Mouse (Mus musculus) heart, embryonic 15.5 days (tissue): ENCODE results near the gene Gm3542. TPM values are rescaled to one million over a fixed set of nuclear protein-coding genes. Genes with fewer than 3 reads are reported as not detected.
"Not testable (repeated sequence)": the region's sequence is repeated elsewhere in the genome, so short reads cannot be mapped to it uniquely, and the experiment has no call there.

Source experiments
- ATAC-seq: fragments of 200-750 bp; cut with Nextera tagmentation; replicated peaks from 2 replicates; pipeline ENCODE4 v1.8.0; 2017; ENCODE audit warnings: low read depth, moderate TSS enrichment; ENCODE audit not compliant: insufficient number of reproducible peaks, insufficient read depth, low FRiP score
- H3K27ac ChIP-seq: fragments of 300-500 bp; sonication (generic); 2 replicates; pipeline ENCODE4 v1.5.1; 2015; ENCODE audit warnings: mild to moderate bottlenecking, inconsistent platforms
- H3K27me3 ChIP-seq: fragments of 300-500 bp; sonication (generic); 2 replicates; pipeline ENCODE4 v1.6.1; 2015; ENCODE audit warnings: inconsistent platforms
- H3K36me3 ChIP-seq: fragments of 300-500 bp; sonication (generic); 2 replicates; pipeline ENCODE4 v1.6.1; 2015; ENCODE audit warnings: mild to moderate bottlenecking, inconsistent platforms
- H3K4me1 ChIP-seq: fragments of 300-500 bp; sonication (generic); replicated peaks from 2 replicates; pipeline ENCODE4 v1.6.1; 2015; ENCODE audit warnings: inconsistent platforms
- H3K4me2 ChIP-seq: fragments of 300-500 bp; sonication (generic); 2 replicates; pipeline ENCODE4 v1.6.1; 2015; ENCODE audit warnings: inconsistent platforms, mild to moderate bottlenecking, moderate library complexity
- H3K4me3 ChIP-seq: fragments of 300-500 bp; sonication (generic); 2 replicates; pipeline ENCODE4 v1.5.1; 2015; ENCODE audit warnings: mild to moderate bottlenecking, inconsistent platforms
- H3K9ac ChIP-seq: fragments of 300-500 bp; sonication (generic); 2 replicates; pipeline ENCODE4 v1.6.1; 2015; ENCODE audit warnings: mild to moderate bottlenecking, inconsistent platforms
- H3K9me3 ChIP-seq: fragments of 300-500 bp; sonication (generic); replicated peaks from 2 replicates; pipeline ENCODE4 v1.6.1; 2016; ENCODE audit warnings: inconsistent platforms
- WGBS: fragments of 180-500 bp; shearing (Covaris S2); methylation state at CpG from one replicate; pipeline ENCODE4 v1.1.7; 2015; ENCODE audit warnings: mixed read lengths; 5-methylcytosine and 5-hydroxymethylcytosine counted together
- polyA plus RNA-seq: library from polyadenylated mRNA; unstranded; fragments of >200 nt; fragmentation: Nextera tagmentation; extraction: Ambion mirVana; gene quantifications from 2 replicates; pipeline ENCODE4 v1.2.1, GENCODE M21; 2015

The Gm3542 gene
- polyA plus RNA-seq: not detected in 2 replicates

DNA sequence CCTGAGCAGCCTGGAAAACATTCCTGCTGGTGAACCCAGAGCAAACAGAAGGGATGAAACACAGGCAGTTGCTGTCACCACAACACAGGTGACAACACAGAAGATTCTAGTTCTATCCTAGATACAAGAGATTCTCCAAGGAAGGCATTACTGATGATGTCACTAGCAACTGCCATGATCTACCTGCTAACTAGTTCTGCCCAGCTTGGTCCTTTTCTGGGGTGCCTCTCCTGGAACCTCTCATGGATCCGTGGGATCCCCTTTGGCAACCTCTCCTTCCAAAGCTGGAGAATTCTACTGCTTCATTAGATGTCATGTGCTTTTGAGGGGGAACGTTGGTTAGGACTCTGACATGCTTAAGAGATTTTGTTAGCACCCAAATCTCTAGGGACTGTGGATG lies at the start of gene Gm3542:
Gm3542 (minus strand) TSS at position 101 of the 400 bp plus-strand sequence.
- H3K27me3 ChIP-seq, ATAC-seq, H3K9ac ChIP-seq, H3K4me1 ChIP-seq, H3K4me3 ChIP-seq, H3K27ac ChIP-seq, H3K9me3 ChIP-seq, H3K36me3 ChIP-seq, H3K4me2 ChIP-seq: not testable (repeated sequence)
- no CpG with 5 or more reads among the region's 2 CpGs for WGBS

Other genes starting within 250 kb of the Gm3542 start
- not detected in 2 replicates for gene Gm8279, start 203.4 kb downstream of the Gm3542 start, polyA plus RNA-seq
- gene Gm3317, start 170.4 kb downstream of the Gm3542 start, polyA plus RNA-seq: not detected in 2 replicates
- not detected in 2 replicates for gene Gm8271, start 149.1 kb downstream of the Gm3542 start, polyA plus RNA-seq
- gene Gm3526, start 74.3 kb downstream of the Gm3542 start, polyA plus RNA-seq: not detected in 2 replicates
- gene Gm3500, start 54.1 kb upstream of the Gm3542 start, polyA plus RNA-seq: 0.08 TPM in 1 of 2 replicates, not detected in the other
- gene Gm3194, start 120.5 kb upstream of the Gm3542 start, polyA plus RNA-seq: 0.19 and 0.23 TPM in 2 replicates
- gene Gm8246, start 142.9 kb upstream of the Gm3542 start, polyA plus RNA-seq: not detected in 2 replicates
- not detected in 2 replicates for gene Gm3187, start 149.3 kb upstream of the Gm3542 start, polyA plus RNA-seq
- gene Gm3488, start 166.7 kb upstream of the Gm3542 start, polyA plus RNA-seq: 0.32 and 0.52 TPM in 2 replicates
- not detected in 2 replicates for gene Gm3532, start 203.6 kb upstream of the Gm3542 start, polyA plus RNA-seq